Mouse (Mus musculus): ENCODE data around the gene Adamts13. TPM values are rescaled to one million over a fixed set of nuclear protein-coding genes. Genes with fewer than 3 reads are reported as not detected.

Gene Adamts13
- total RNA-seq, 1 experiment = not detected

DNA sequence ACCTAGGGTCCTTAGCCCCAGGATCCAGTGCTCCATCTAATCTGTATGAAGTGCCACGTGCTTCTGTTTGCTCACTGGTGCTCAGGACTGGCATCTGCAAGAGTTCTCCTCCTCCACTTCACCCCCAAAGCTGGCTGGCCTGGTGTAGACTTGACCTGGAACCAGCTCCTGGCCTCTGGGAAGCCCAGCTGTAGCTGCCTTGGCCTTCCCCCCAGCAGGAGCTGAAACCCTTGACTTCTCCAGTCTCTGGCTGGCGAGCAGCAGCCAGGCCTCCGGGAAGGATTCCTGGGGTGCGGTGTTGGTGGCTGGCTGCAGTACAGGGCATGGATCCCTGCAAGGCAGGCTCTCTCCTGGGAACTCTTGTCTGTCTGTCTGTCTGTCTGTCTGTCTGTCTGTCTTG, 71.0 kb downstream of the Adamts13 start:
- no peak overlapping the region for H3K4me3 ChIP-seq (ENCODE audit: insufficient read depth in 1 of 2, low read depth in 1 of 2, low read length in 2 of 2, poor library complexity in 1 of 2, severe bottlenecking in 1 of 2)
- no peaks in the 10 kb centered on the region for H3K9me3 ChIP-seq (ENCODE audit: control insufficient read depth, insufficient read depth, low read depth, low read length)
- no peak for DNase-seq (ENCODE audit: low read depth, low spot score)
- H3K27ac ChIP-seq (ENCODE audit: insufficient read depth, low read depth, low read length, poor library complexity, severe bottlenecking) = no peak overlapping the region
- H3K4me1 ChIP-seq (ENCODE audit: control insufficient read depth in 2 of 2, insufficient read depth in 2 of 2, low read length in 2 of 2, poor library complexity in 1 of 2) = no peaks in the 10 kb centered on the region
- no peak for TF ChIP-seq HCFC1 (IDR thresholded peaks at IDR 0.05; ENCODE audit: borderline replicate concordance, insufficient read depth, low read length)
- no peak for TF ChIP-seq ZNF384 (IDR thresholded peaks at IDR 0.05; ENCODE audit: low read depth, low read length)
- no peak for TF ChIP-seq MAFK (IDR thresholded peaks at IDR 0.05; ENCODE audit: insufficient read depth, low read depth, low read length)
- no peak for TF ChIP-seq CHD2 (IDR thresholded peaks at IDR 0.05; ENCODE audit: low read depth, low read length)
- no peak for TF ChIP-seq ZC3H11A (IDR thresholded peaks at IDR 0.05; ENCODE audit: borderline replicate concordance, low read depth, low read length)
- no peaks in the 10 kb centered on the region for H3K36me3 ChIP-seq (ENCODE audit: control insufficient read depth, insufficient read depth, low read length, poor library complexity, severe bottlenecking)
- in situ Hi-C loops (cut with MboI; ENCODE audit: low sequenced_read_pairs in 2 of 2, unreplicated experiment in 2 of 2) = loop anchor here (10.0 kb wide), 1 partner anchor 191 kb away; no protein-coding TSS in a partner anchor
- no peak overlapping the region for H3K9ac ChIP-seq (ENCODE audit: insufficient read depth, low read depth, low read length, poor library complexity, severe bottlenecking)

DNA sequence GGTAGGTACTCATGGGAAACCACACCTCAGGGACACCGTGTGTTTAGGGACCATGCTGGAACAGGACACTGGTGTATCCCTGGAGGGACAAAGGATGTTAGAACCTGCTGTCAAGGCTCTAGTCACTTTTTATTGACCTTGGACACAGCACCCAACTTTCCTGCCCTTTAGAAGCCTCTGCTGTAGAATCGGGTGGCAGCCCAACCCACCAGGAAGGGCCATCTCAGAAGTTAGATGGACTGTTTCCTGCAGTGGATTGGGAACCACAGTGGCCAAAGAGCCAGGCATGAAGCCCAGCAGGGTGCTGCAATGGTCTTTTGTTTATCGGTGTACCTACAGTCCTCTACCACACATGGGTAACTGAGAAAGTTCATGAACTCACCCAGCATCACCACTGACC, 71.4 kb downstream of the Adamts13 start:
- Histone ChIP-seq H3K27ac (ENCODE audit: insufficient read depth, low read depth, low read length, poor library complexity, severe bottlenecking) (no peak overlapping the region), H3K4me1 (ENCODE audit: control insufficient read depth in 2 of 2, insufficient read depth in 2 of 2, low read length in 2 of 2, poor library complexity in 1 of 2) (no peaks in the 10 kb centered on the region), H3K4me3 (ENCODE audit: insufficient read depth in 1 of 2, low read depth in 1 of 2, low read length in 2 of 2, poor library complexity in 1 of 2, severe bottlenecking in 1 of 2) (no peak overlapping the region), H3K9ac (ENCODE audit: insufficient read depth, low read depth, low read length, poor library complexity, severe bottlenecking) (no peak overlapping the region), H3K9me3 (ENCODE audit: control insufficient read depth, insufficient read depth, low read depth, low read length) (no peaks in the 10 kb centered on the region), H3K36me3 (ENCODE audit: control insufficient read depth, insufficient read depth, low read length, poor library complexity, severe bottlenecking) (no peaks in the 10 kb centered on the region)
- TF ChIP-seq MAFK (IDR thresholded peaks at IDR 0.05; ENCODE audit: insufficient read depth, low read depth, low read length) (no peak), ZNF384 (IDR thresholded peaks at IDR 0.05; ENCODE audit: low read depth, low read length) (no peak), CHD2 (IDR thresholded peaks at IDR 0.05; ENCODE audit: low read depth, low read length) (no peak), ZC3H11A (IDR thresholded peaks at IDR 0.05; ENCODE audit: borderline replicate concordance, low read depth, low read length) (no peak), HCFC1 (IDR thresholded peaks at IDR 0.05; ENCODE audit: borderline replicate concordance, insufficient read depth, low read length) (no peak)
- in situ Hi-C loops (cut with MboI; ENCODE audit: low sequenced_read_pairs in 2 of 2, unreplicated experiment in 2 of 2) = loop anchor here (10.0 kb wide), 1 partner anchor 190 kb away; no protein-coding TSS in a partner anchor
- no peak for DNase-seq (ENCODE audit: low read depth, low spot score)

DNA sequence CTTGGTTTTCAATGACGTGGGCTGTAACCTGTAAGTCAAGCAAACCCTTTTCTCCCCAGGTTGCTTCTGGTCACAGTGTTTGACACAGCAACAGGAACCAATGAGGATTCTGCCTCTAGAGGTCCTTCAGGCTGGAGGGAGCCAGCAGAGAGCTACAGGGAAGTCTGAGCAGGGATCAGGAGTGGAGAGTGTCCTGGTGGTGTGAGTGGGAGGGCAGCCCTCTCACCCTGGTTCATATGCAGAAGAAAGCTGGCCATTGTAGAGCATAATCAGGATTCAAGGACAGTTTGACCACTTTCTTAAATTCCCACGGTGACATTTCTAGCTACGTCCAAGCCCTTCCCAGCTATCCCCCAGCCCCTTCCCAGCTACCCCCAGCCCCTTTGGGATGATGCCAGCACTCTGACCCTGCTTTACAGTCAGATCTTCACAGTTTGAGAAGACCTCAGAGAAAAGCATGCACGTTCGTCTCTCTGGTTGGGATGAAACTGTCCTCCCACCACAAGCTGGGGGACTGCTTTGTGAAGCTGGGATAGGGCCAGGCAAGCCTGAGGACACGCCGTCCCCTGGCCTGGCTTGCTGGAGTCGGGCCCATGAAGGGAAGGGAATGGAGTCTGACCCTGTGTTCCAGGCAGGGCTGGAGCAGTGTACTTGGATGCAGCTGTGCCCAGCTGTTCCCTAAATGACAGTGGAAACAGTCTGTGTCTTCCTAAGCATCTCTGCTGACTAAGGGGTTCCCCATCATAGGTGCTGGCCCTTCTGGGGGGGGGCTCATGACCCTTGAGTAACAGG, 73.0 kb downstream of the Adamts13 start:
- Histone ChIP-seq H3K9ac (ENCODE audit: insufficient read depth, low read depth, low read length, poor library complexity, severe bottlenecking) (no peak overlapping the region), H3K9me3 (ENCODE audit: control insufficient read depth, insufficient read depth, low read depth, low read length) (no peaks in the 10 kb centered on the region), H3K36me3 (ENCODE audit: control insufficient read depth, insufficient read depth, low read length, poor library complexity, severe bottlenecking) (no peaks in the 10 kb centered on the region), H3K27ac (ENCODE audit: insufficient read depth, low read depth, low read length, poor library complexity, severe bottlenecking) (no peak overlapping the region), H3K4me3 (ENCODE audit: insufficient read depth in 1 of 2, low read depth in 1 of 2, low read length in 2 of 2, poor library complexity in 1 of 2, severe bottlenecking in 1 of 2) (no peak overlapping the region), H3K4me1 (ENCODE audit: control insufficient read depth in 2 of 2, insufficient read depth in 2 of 2, low read length in 2 of 2, poor library complexity in 1 of 2) (no peaks in the 10 kb centered on the region)
- in situ Hi-C loops (cut with MboI; ENCODE audit: low sequenced_read_pairs in 2 of 2, unreplicated experiment in 2 of 2) = loop anchor here (10.0 kb wide), 1 partner anchor 189 kb away; no protein-coding TSS in a partner anchor
- TF ChIP-seq MAFK (IDR thresholded peaks at IDR 0.05; ENCODE audit: insufficient read depth, low read depth, low read length) = no peak
- TF ChIP-seq CHD2 (IDR thresholded peaks at IDR 0.05; ENCODE audit: low read depth, low read length) = no peak
- TF ChIP-seq HCFC1 (IDR thresholded peaks at IDR 0.05; ENCODE audit: borderline replicate concordance, insufficient read depth, low read length) = no peak
- TF ChIP-seq ZC3H11A (IDR thresholded peaks at IDR 0.05; ENCODE audit: borderline replicate concordance, low read depth, low read length) = no peak
- no peak for TF ChIP-seq ZNF384 (IDR thresholded peaks at IDR 0.05; ENCODE audit: low read depth, low read length)
- no peak for DNase-seq (ENCODE audit: low read depth, low spot score)

DNA sequence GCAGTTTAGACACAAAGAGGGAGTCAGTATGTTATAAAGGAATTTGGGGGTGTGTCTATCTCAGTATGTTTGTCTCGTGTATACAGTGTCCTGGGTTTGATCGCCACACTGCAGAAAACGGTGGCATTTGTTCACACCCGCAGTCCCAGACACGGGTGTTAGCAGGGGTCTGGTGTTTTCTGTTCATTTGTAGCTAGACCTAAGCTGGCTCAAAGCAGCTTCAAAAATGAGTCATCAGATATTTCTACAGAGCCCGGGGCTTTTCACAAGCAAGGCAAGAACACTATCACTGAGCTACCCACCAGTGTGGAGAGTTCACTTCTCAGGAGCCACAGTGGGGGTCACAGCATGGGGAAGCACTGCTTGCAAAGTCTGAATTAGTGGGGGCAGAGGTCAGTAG, 76.2 kb downstream of the Adamts13 start:
- Histone ChIP-seq H3K4me1 (ENCODE audit: control insufficient read depth in 2 of 2, insufficient read depth in 2 of 2, low read length in 2 of 2, poor library complexity in 1 of 2) (no peaks in the 10 kb centered on the region), H3K4me3 (ENCODE audit: insufficient read depth in 1 of 2, low read depth in 1 of 2, low read length in 2 of 2, poor library complexity in 1 of 2, severe bottlenecking in 1 of 2) (no peak overlapping the region), H3K9me3 (ENCODE audit: control insufficient read depth, insufficient read depth, low read depth, low read length) (no peaks in the 10 kb centered on the region), H3K9ac (ENCODE audit: insufficient read depth, low read depth, low read length, poor library complexity, severe bottlenecking) (no peak overlapping the region), H3K27ac (ENCODE audit: insufficient read depth, low read depth, low read length, poor library complexity, severe bottlenecking) (no peak overlapping the region), H3K36me3 (ENCODE audit: control insufficient read depth, insufficient read depth, low read length, poor library complexity, severe bottlenecking) (no peaks in the 10 kb centered on the region)
- DNase-seq (ENCODE audit: low read depth, low spot score) = no peak
- TF ChIP-seq ZNF384 (IDR thresholded peaks at IDR 0.05; ENCODE audit: low read depth, low read length) (no peak), CHD2 (IDR thresholded peaks at IDR 0.05; ENCODE audit: low read depth, low read length) (no peak), ZC3H11A (IDR thresholded peaks at IDR 0.05; ENCODE audit: borderline replicate concordance, low read depth, low read length) (no peak), MAFK (IDR thresholded peaks at IDR 0.05; ENCODE audit: insufficient read depth, low read depth, low read length) (no peak), HCFC1 (IDR thresholded peaks at IDR 0.05; ENCODE audit: borderline replicate concordance, insufficient read depth, low read length) (no peak)
- in situ Hi-C loops (cut with MboI; ENCODE audit: low sequenced_read_pairs in 2 of 2, unreplicated experiment in 2 of 2) = loop anchor here (10.0 kb wide), 1 partner anchor 185 kb away; no protein-coding TSS in a partner anchor

All from ES-E14 (cell line).